Mouse (Mus musculus): ENCODE results near the gene Neurl1a. TPM values are rescaled to one million over a fixed set of nuclear protein-coding genes. Genes with fewer than 3 reads are reported as not detected.

Gene Neurl1a
- polyA plus RNA-seq, 1 experiment from 2014 or later = 9.6 TPM

- DNase-seq = no peak
- no peak overlapping the region for H3K4me2 ChIP-seq (ENCODE audit: low read length)
- 77% methylated on average over 10 of the region's 10 CpGs for WGBS
- no peak overlapping the region for H3K4me3 ChIP-seq (replicated peaks; ENCODE audit: low read depth, low read length)
- no peak overlapping the region for H3K27ac ChIP-seq (replicated peaks; ENCODE audit: low read depth, low read length)
- no peaks in the 10 kb centered on the region for H3K9me3 ChIP-seq (ENCODE audit: control insufficient read depth, low read length)
- no peak overlapping the region for H3K9ac ChIP-seq (replicated peaks; ENCODE audit: low read length)
- H3K36me3 ChIP-seq (ENCODE audit: control insufficient read depth, insufficient read depth, low read length) = no peaks in the 10 kb centered on the region
- H3K4me1 ChIP-seq (ENCODE audit: control insufficient read depth, insufficient read depth, low read length) = peaks cover 18% of the 10 kb centered on the region
- no peaks in the 10 kb centered on the region for H3K27me3 ChIP-seq (ENCODE audit: control insufficient read depth, insufficient read depth, low read length)
- no peak for ATAC-seq (ENCODE audit: low FRiP score, low TSS enrichment)
These were observed 124.5 kb downstream of the Neurl1a start for GRCm38 (mm10) chr19:47303128-47303527.

- ATAC-seq (ENCODE audit: low FRiP score, low TSS enrichment) = no peak
- 87% methylated on average over 5 of the region's 5 CpGs for WGBS
- Histone ChIP-seq H3K36me3 (ENCODE audit: control insufficient read depth, insufficient read depth, low read length) (no peaks in the 10 kb centered on the region), H3K9ac (replicated peaks; ENCODE audit: low read length) (no peak overlapping the region), H3K4me1 (ENCODE audit: control insufficient read depth, insufficient read depth, low read length) (peaks cover 18% of the 10 kb centered on the region), H3K4me2 (ENCODE audit: low read length) (no peak overlapping the region), H3K4me3 (replicated peaks; ENCODE audit: low read depth, low read length) (no peak overlapping the region), H3K9me3 (ENCODE audit: control insufficient read depth, low read length) (no peaks in the 10 kb centered on the region), H3K27ac (replicated peaks; ENCODE audit: low read depth, low read length) (no peak overlapping the region), H3K27me3 (ENCODE audit: control insufficient read depth, insufficient read depth, low read length) (no peaks in the 10 kb centered on the region)
- DNase-seq = no peak
These were observed 125.6 kb downstream of the Neurl1a start for GRCm38 (mm10) chr19:47304170-47304745.

GRCm38 (mm10) chr19:47305401-47305800, 126.8 kb downstream of the Neurl1a start:
- Histone ChIP-seq H3K36me3 (ENCODE audit: control insufficient read depth, insufficient read depth, low read length) (no peaks in the 10 kb centered on the region), H3K9me3 (ENCODE audit: control insufficient read depth, low read length) (no peaks in the 10 kb centered on the region), H3K9ac (replicated peaks; ENCODE audit: low read length) (no peak overlapping the region), H3K4me3 (replicated peaks; ENCODE audit: low read depth, low read length) (no peak overlapping the region), H3K27me3 (ENCODE audit: control insufficient read depth, insufficient read depth, low read length) (no peaks in the 10 kb centered on the region), H3K27ac (replicated peaks; ENCODE audit: low read depth, low read length) (no peak overlapping the region), H3K4me2 (ENCODE audit: low read length) (no peak overlapping the region), H3K4me1 (ENCODE audit: control insufficient read depth, insufficient read depth, low read length) (peaks cover 18% of the 10 kb centered on the region)
- DNase-seq (no peak), ATAC-seq (ENCODE audit: low FRiP score, low TSS enrichment) (no peak)
- WGBS = 94% methylated on average over 10 of the region's 10 CpGs

- Histone ChIP-seq H3K36me3 (ENCODE audit: control insufficient read depth, insufficient read depth, low read length) (no peaks in the 10 kb centered on the region), H3K9me3 (ENCODE audit: control insufficient read depth, low read length) (no peaks in the 10 kb centered on the region), H3K4me1 (ENCODE audit: control insufficient read depth, insufficient read depth, low read length) (peaks cover 12% of the 10 kb centered on the region), H3K4me3 (replicated peaks; ENCODE audit: low read depth, low read length) (no peak overlapping the region), H3K27me3 (ENCODE audit: control insufficient read depth, insufficient read depth, low read length) (no peaks in the 10 kb centered on the region), H3K27ac (replicated peaks; ENCODE audit: low read depth, low read length) (no peak overlapping the region), H3K4me2 (ENCODE audit: low read length) (no peak overlapping the region), H3K9ac (replicated peaks; ENCODE audit: low read length) (no peak overlapping the region)
- 95% methylated on average over 14 of the region's 14 CpGs for WGBS
- DNase-seq (no peak), ATAC-seq (ENCODE audit: low FRiP score, low TSS enrichment) (no peak)
These were observed 127.7 kb downstream of the Neurl1a start for GRCm38 (mm10) chr19:47306128-47306916.

- no peak overlapping the region for H3K4me3 ChIP-seq (replicated peaks; ENCODE audit: low read depth, low read length)
- WGBS = 91% methylated on average over 8 of the region's 8 CpGs
- ATAC-seq (ENCODE audit: low FRiP score, low TSS enrichment) = no peak
These were observed 128.3 kb downstream of the Neurl1a start for GRCm38 (mm10) chr19:47306917-47307315.

More at GRCm38 (mm10) chr19:47306917-47307315, 128.3 kb downstream of the Neurl1a start:
- Histone ChIP-seq H3K4me2 (ENCODE audit: low read length) (no peak overlapping the region), H3K27ac (replicated peaks; ENCODE audit: low read depth, low read length) (no peak overlapping the region), H3K9ac (replicated peaks; ENCODE audit: low read length) (no peak overlapping the region), H3K4me1 (ENCODE audit: control insufficient read depth, insufficient read depth, low read length) (peaks cover 6% of the 10 kb centered on the region), H3K27me3 (ENCODE audit: control insufficient read depth, insufficient read depth, low read length) (no peaks in the 10 kb centered on the region), H3K36me3 (ENCODE audit: control insufficient read depth, insufficient read depth, low read length) (no peaks in the 10 kb centered on the region), H3K9me3 (ENCODE audit: control insufficient read depth, low read length) (no peaks in the 10 kb centered on the region)
- no peak for DNase-seq

Small RNA genes lying within 50 kb of the gene (microRNA-seq; reads per million reads assigned to microRNA genes)
- gene Mir6995 = not detected

Other genes starting within 250 kb of the Neurl1a start
- 605 and 611 TPM in 2 replicates for gene Ina, start 164.1 kb upstream of the Neurl1a start, polyA plus RNA-seq (2014; fragmentation: Nextera tagmentation; extraction: Ambion mirVana)
- 89.9 and 91.1 TPM in 2 replicates for gene Nt5c2, start 163.7 kb upstream of the Neurl1a start, polyA plus RNA-seq (2014; fragmentation: Nextera tagmentation; extraction: Ambion mirVana)
- 32.2 and 33.6 TPM in 2 replicates for gene Pcgf6, start 127.9 kb upstream of the Neurl1a start, polyA plus RNA-seq (2014; fragmentation: Nextera tagmentation; extraction: Ambion mirVana)
- gene Taf5, start 111.1 kb upstream of the Neurl1a start, polyA plus RNA-seq (2014; fragmentation: Nextera tagmentation; extraction: Ambion mirVana) = 8.8 and 10.5 TPM in 2 replicates
- gene Usmg5, start 88.2 kb upstream of the Neurl1a start, polyA plus RNA-seq (2014; fragmentation: Nextera tagmentation; extraction: Ambion mirVana) = 1,314 and 1,712 TPM in 2 replicates
- 7.2 and 7.3 TPM in 2 replicates for gene Pdcd11, start 88.1 kb upstream of the Neurl1a start, polyA plus RNA-seq (2014; fragmentation: Nextera tagmentation; extraction: Ambion mirVana)
- 0.45 and 0.49 TPM in 2 replicates for gene Calhm2, start 40.5 kb upstream of the Neurl1a start, polyA plus RNA-seq (2014; fragmentation: Nextera tagmentation; extraction: Ambion mirVana)
- not detected in 2 replicates for gene Calhm1, start 34.6 kb upstream of the Neurl1a start, polyA plus RNA-seq (2014; fragmentation: Nextera tagmentation; extraction: Ambion mirVana)
- gene Calhm3, start 21.1 kb upstream of the Neurl1a start, polyA plus RNA-seq (2014; fragmentation: Nextera tagmentation; extraction: Ambion mirVana) = not detected in 2 replicates